Mouse (Mus musculus): ENCODE results near the gene Fmnl2. TPM values are rescaled to one million over a fixed set of nuclear protein-coding genes. Genes with fewer than 3 reads are reported as not detected.

Gene Fmnl2
- polyA plus RNA-seq, 1 experiment: not detected

DNA sequence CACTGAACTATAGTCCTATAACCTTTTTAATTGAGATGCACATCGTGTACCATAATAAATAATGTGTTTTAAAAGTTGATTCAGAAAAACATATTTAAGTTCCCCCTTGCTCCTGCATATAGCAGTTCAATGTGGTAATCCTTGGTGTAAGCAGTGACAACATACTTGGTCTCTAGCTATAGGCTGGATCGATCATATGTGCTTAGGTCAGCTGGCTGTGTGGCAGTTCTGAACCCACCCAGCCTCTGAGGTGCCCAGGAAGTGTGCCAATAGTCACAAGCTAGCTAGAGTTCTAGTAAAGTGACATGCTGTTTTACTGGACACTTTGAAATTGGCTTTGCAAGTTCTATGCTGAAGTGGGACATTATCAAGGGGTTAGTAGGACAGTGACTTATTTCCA is 209.3 kb downstream of the Fmnl2 start:
- H3K27me3 ChIP-seq (replicated peaks): no peaks in the 10 kb centered on the region
- no peaks in the 10 kb centered on the region for H3K36me3 ChIP-seq (replicated peaks; ENCODE audit: low read length)
- TF ChIP-seq GATA1 (IDR thresholded peaks at IDR 0.05; ENCODE audit: borderline replicate concordance, low read length): no peak
- TF ChIP-seq FLI1 (IDR thresholded peaks at IDR 0.05; ENCODE audit: low read length): no peak
- no peak overlapping the region for H3K4me3 ChIP-seq (replicated peaks)
- 0 out of 2 replicates have a peak, but pooled peaks cover 4% of the 10 kb centered on the region for H3K4me1 ChIP-seq
- no peaks in the 10 kb centered on the region for H3K9me3 ChIP-seq

DNA sequence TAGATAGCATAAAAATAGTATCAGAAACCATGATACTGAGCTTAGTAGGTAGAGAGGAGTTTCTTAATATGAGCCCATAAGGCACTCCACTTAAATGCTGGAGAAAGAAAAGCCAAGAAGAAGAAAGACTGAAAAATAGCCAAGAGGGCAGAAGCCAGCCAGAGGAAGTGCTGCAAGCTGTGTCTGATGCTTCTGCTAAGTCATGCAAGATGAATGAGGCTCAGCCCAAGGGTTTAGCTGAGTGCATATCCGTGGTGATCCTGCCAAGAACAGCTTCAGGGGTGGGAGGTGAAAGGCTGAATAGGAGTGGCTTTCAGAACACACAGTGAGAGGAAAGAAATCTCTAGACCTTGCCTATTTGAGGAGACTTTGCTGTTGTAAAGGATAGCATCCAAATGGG is 212.9 kb downstream of the Fmnl2 start:
- H3K27me3 ChIP-seq (replicated peaks): no peaks in the 10 kb centered on the region
- TF ChIP-seq GATA1 (IDR thresholded peaks at IDR 0.05; ENCODE audit: borderline replicate concordance, low read length): no peak
- no peak for TF ChIP-seq FLI1 (IDR thresholded peaks at IDR 0.05; ENCODE audit: low read length)

DNA sequence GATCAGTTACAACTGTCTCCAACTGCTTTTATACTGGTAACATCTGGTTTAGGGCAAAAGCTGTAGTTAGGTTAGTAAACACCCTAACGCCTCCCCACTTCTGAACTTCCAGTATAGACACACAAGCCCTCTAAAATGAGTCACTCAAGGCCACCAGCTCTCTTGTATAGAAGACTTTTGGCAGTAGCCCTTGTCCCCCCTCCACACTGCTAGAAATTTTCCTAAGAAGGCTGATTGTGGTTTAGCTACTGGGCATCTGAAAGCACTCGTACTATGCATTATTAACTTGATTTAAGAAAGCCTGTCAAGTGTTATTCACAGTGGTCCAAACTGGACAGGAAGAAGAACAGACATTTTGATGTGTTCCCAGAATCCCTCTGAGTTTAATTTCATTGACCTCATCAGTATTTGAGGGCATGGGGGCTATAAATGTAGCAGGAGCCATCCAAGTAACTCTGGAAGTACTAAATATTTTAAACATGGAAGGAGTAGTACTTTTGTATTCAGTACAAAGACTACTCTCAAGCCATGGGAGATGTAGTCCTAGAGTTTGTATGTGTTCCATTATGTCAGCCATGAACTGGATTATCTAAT is 222.1 kb downstream of the Fmnl2 start:
- H3K36me3 ChIP-seq (replicated peaks; ENCODE audit: low read length): no peaks in the 10 kb centered on the region
- H3K27me3 ChIP-seq (replicated peaks): no peaks in the 10 kb centered on the region
- H3K9me3 ChIP-seq: no peaks in the 10 kb centered on the region
- no peak overlapping the region for H3K4me3 ChIP-seq (replicated peaks)
- H3K4me1 ChIP-seq: no peaks in the 10 kb centered on the region
- TF ChIP-seq FLI1 (IDR thresholded peaks at IDR 0.05; ENCODE audit: low read length) (no peak), GATA1 (IDR thresholded peaks at IDR 0.05; ENCODE audit: borderline replicate concordance, low read length) (no peak)

More for the DNA sequence above, 212.9 kb downstream of the Fmnl2 start:
- Histone ChIP-seq H3K4me3 (replicated peaks) (no peak overlapping the region), H3K4me1 (0 out of 2 replicates have a peak, but pooled peaks cover 4% of the 10 kb centered on the region), H3K9me3 (no peaks in the 10 kb centered on the region), H3K36me3 (replicated peaks; ENCODE audit: low read length) (no peaks in the 10 kb centered on the region)

DNA sequence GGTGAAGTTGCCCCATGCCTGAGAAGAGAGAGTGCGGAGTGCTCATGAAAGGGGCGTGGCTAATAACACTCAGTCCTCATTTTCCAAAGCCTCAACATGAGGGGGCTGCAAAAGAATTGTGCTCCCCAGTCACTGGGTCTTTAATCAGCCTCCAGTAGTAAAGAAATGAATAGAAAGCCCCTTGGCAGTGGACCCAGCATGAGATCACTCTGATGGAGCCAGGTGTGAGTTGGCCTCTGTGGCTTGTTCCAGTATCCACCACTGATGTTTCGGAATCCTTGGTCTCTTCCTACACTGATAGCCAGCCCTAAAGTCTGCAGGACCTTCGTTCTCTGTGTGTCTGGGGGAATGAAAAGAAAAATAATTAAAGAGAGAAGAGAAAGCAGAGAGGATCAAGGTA is 224.4 kb downstream of the Fmnl2 start:
- Histone ChIP-seq H3K4me3 (replicated peaks) (no peak overlapping the region), H3K36me3 (replicated peaks; ENCODE audit: low read length) (no peaks in the 10 kb centered on the region), H3K27me3 (replicated peaks) (no peaks in the 10 kb centered on the region), H3K9me3 (no peaks in the 10 kb centered on the region), H3K4me1 (peaks cover 3% of the 10 kb centered on the region; the same call in 1 of the 2 replicates)
- TF ChIP-seq GATA1 (IDR thresholded peaks at IDR 0.05; ENCODE audit: borderline replicate concordance, low read length) (no peak), FLI1 (IDR thresholded peaks at IDR 0.05; ENCODE audit: low read length) (no peak)

DNA sequence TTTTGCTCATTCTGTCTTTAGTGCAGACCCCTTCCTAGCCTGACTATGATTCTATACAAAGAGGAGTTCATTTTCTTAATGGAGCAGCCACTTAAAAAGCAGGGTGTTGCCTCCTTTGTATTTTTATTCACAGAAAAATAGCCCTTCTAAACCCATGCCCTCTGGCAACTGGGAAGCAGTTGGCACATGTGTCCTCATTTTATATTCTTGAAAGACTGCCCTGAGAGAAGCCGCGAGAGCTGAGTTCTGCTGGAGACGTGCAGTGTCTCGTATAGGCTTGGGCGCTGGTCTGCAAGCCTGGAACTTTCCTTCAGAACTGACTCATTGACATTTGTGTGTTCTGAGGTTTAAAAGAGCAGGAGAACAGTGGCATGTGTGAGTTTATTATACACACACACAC is 224.8 kb downstream of the Fmnl2 start:
- Histone ChIP-seq H3K4me3 (replicated peaks) (no peak overlapping the region), H3K4me1 (peaks cover 3% of the 10 kb centered on the region; the same call in 1 of the 2 replicates), H3K27me3 (replicated peaks) (no peaks in the 10 kb centered on the region), H3K36me3 (replicated peaks; ENCODE audit: low read length) (no peaks in the 10 kb centered on the region), H3K9me3 (no peaks in the 10 kb centered on the region)
- TF ChIP-seq FLI1 (IDR thresholded peaks at IDR 0.05; ENCODE audit: low read length) (no peak), GATA1 (IDR thresholded peaks at IDR 0.05; ENCODE audit: borderline replicate concordance, low read length) (no peak)

DNA sequence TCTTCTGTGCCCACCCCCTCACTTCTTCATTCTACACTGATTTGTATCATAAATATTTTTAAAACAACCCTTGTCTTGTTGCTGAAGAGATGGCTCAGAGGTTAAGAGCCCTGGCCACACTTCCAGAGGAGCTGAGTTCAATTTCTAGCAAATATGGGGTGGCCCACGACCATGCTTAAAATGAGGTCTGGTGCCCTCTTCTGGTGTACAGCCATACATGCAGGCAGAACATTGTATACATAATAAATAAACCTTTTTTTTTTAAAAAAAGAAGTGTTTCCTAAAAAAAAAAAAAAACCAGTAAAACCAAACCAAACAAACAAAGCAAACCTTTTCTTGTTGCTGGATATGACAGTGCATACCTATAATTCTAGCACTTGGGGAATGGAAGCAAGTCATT is 225.6 kb downstream of the Fmnl2 start:
- Histone ChIP-seq H3K9me3 (no peaks in the 10 kb centered on the region), H3K4me3 (replicated peaks) (no peak overlapping the region), H3K36me3 (replicated peaks; ENCODE audit: low read length) (no peaks in the 10 kb centered on the region), H3K4me1 (peaks cover 3% of the 10 kb centered on the region; the same call in 1 of the 2 replicates), H3K27me3 (replicated peaks) (no peaks in the 10 kb centered on the region)
- TF ChIP-seq FLI1 (IDR thresholded peaks at IDR 0.05; ENCODE audit: low read length) (no peak), GATA1 (IDR thresholded peaks at IDR 0.05; ENCODE audit: borderline replicate concordance, low read length) (no peak)

DNA sequence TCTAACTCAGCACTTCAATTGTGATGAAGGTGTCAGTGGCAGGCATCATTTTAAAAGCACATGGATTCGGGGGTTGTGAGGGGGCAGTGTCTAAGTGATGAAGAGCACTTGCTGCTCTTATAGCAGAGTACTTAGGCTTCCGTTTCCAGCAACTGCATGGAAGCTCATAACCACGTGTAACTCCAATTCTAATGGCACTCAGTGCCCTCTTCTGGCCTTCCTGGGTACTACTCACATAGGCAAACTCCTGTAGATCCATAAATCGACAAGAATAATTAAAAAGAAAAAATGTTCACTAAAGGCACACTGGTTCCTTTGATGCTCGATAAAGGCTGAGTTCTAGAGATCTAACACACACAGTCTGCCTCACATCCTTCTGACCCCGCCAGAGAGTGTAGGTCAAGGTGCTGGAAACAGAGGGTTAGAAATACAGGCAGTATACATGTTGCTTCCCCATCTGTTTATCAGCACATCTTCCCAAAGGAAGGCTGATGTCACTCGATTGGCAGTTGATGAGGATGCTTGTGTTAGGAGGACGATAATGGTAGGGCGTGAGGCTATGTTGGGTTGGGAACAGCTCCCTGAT is 228.1 kb downstream of the Fmnl2 start:
- Histone ChIP-seq H3K9me3 (no peaks in the 10 kb centered on the region), H3K36me3 (replicated peaks; ENCODE audit: low read length) (no peaks in the 10 kb centered on the region), H3K4me3 (replicated peaks) (no peak overlapping the region), H3K4me1 (peaks cover 3% of the 10 kb centered on the region; the same call in 1 of the 2 replicates), H3K27me3 (replicated peaks) (no peaks in the 10 kb centered on the region)
- TF ChIP-seq FLI1 (IDR thresholded peaks at IDR 0.05; ENCODE audit: low read length) (no peak), GATA1 (IDR thresholded peaks at IDR 0.05; ENCODE audit: borderline replicate concordance, low read length) (no peak)

DNA sequence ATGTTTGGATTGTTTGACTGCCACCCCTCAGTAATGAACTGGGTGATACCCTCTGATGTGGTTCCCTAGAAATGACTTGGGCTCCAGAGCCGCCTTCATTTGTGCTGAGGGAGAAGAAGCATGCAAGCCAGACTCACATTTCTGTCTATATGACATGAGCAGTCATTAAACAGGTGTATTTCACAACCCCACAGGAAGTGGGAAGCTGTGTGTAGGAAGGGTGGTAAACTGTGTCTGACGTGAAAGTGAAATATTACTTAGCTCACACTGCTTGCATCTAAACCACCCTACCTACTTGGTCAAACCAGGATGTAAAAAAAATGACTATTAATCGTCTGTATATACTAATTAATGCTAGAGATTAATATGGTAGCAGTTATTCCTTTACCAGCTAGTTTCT is 231.1 kb downstream of the Fmnl2 start:
- no peak for TF ChIP-seq GATA1 (IDR thresholded peaks at IDR 0.05; ENCODE audit: borderline replicate concordance, low read length)
- no peak for TF ChIP-seq FLI1 (IDR thresholded peaks at IDR 0.05; ENCODE audit: low read length)
- no peak overlapping the region for H3K4me3 ChIP-seq (replicated peaks)
- peaks cover 3% of the 10 kb centered on the region; the same call in 1 of the 2 replicates for H3K4me1 ChIP-seq
- H3K36me3 ChIP-seq (replicated peaks; ENCODE audit: low read length): no peaks in the 10 kb centered on the region
- no peaks in the 10 kb centered on the region for H3K27me3 ChIP-seq (replicated peaks)
- no peaks in the 10 kb centered on the region for H3K9me3 ChIP-seq

DNA sequence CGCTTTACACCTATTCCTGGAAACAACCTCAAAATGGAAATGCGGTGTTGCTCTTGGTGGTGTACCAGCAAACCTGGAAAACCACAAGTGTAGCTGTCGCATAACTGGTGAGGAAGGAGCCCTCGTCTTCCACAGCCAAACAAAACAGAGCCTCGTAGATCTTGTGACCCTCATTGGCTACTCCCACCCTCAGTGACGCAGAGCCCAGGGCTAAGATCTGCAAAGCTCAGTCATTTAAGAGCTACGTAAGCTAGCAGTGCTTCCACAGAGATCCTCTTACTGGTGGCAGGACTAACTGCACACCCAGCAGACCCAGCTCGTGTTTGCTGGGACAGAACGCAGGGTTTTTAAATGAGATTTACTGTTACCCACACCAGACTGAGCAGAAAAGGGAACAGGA is 237.4 kb downstream of the Fmnl2 start:
- no peaks in the 10 kb centered on the region for H3K4me1 ChIP-seq
- H3K27me3 ChIP-seq (replicated peaks): no peaks in the 10 kb centered on the region
- no peak for TF ChIP-seq GATA1 (IDR thresholded peaks at IDR 0.05; ENCODE audit: borderline replicate concordance, low read length)
- H3K36me3 ChIP-seq (replicated peaks; ENCODE audit: low read length): no peaks in the 10 kb centered on the region
- no peak overlapping the region for H3K4me3 ChIP-seq (replicated peaks)
- H3K9me3 ChIP-seq: no peaks in the 10 kb centered on the region

DNA sequence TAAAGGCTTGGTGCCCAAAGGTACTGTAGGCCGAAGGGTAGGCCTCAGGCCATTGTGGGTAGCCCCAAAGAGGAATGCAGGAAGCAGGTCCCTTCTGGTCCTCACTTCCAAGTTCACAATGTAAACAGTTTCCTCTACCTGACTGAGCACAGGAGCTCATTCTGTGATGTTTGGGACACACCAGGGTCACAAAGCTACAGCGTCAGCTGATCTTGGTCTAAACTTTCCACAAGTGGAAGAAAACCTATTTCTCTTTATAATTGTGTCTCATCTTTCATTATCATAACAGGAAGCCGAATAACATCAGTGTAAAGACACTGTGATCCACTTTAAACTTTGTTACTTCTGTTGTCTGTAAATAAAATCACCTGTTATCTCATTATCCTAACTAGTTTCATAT is 237.8 kb downstream of the Fmnl2 start:
- H3K4me1 ChIP-seq: no peaks in the 10 kb centered on the region
- H3K27me3 ChIP-seq (replicated peaks): no peaks in the 10 kb centered on the region
- H3K4me3 ChIP-seq (replicated peaks): no peak overlapping the region
- TF ChIP-seq GATA1 (IDR thresholded peaks at IDR 0.05; ENCODE audit: borderline replicate concordance, low read length): no peak
- TF ChIP-seq FLI1 (IDR thresholded peaks at IDR 0.05; ENCODE audit: low read length): no peak
- H3K36me3 ChIP-seq (replicated peaks; ENCODE audit: low read length): no peaks in the 10 kb centered on the region
- H3K9me3 ChIP-seq: no peaks in the 10 kb centered on the region
